Mouse (Mus musculus): ENCODE measurements around the gene Klc4. TPM values are rescaled to one million over a fixed set of nuclear protein-coding genes. Genes with fewer than 3 reads are reported as not detected.
A peak's percentile ranks its signal among the peaks of the same experiment; 100 is the strongest.

Gene Klc4
- polyA plus RNA-seq, 1 experiment: 213 TPM

- under 1% methylated on average over 43 of the region's 43 CpGs for WGBS
- peaks cover 37% of the 10 kb centered on the region for H3K36me3 ChIP-seq (ENCODE audit: control insufficient read depth, insufficient read depth, low read length)
- peaks cover 9% of the 10 kb centered on the region for H3K4me1 ChIP-seq (ENCODE audit: control insufficient read depth, insufficient read depth, insufficient read length, low read length)
- peak within 1 kb of the TSS; percentile 99 for H3K4me3 ChIP-seq (ENCODE audit: low read depth, low read length)
- H3K27ac ChIP-seq (ENCODE audit: insufficient read depth, low read depth, low read length): peak within 1 kb of the TSS; percentile 88
- TF ChIP-seq POLR2A (IDR thresholded peaks at IDR 0.05; ENCODE audit: low read depth, low read length) (peak; percentile 61; the same call in 1 of the 2 replicates), CTCF (IDR thresholded peaks at IDR 0.05; ENCODE audit: extremely low read depth, insufficient read length, insufficient replicate concordance, low read depth, low read length) (no peak)
- H3K27me3 ChIP-seq (ENCODE audit: control insufficient read depth, insufficient read depth, low read length): no peaks in the 10 kb centered on the region
These were observed 28.2 kb upstream of the Klc4 start, which contains the start of gene Rrp36 for GRCm38 (mm10) chr17:46673850-46674529. Gene Rrp36, minus strand, starts transcription at chr17:46674352.

DNA sequence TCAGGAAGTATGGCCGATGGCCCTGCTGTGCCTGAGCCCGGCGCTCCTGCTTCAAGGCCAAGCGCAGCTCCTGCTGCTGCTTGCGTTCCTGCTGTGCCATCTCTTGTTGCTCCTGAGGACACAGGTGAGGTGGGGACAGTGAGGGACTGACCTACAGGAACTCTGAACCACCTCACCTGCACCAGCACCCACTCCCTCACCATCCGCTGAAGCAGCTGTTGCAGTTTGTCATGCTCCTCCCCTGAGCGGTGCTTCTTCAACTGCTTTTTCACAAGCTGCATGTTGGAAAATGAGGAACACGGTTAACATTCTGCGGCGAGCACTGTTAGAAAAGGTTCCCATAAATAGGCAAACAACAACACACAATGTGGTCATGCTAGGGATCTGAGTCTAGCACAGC is 24.1 kb upstream of the Klc4 start:
- Histone ChIP-seq H3K27me3 (ENCODE audit: control insufficient read depth, insufficient read depth, low read length) (no peaks in the 10 kb centered on the region), H3K36me3 (ENCODE audit: control insufficient read depth, insufficient read depth, low read length) (peaks cover 28% of the 10 kb centered on the region), H3K4me3 (ENCODE audit: low read depth, low read length) (no peak overlapping the region), H3K27ac (ENCODE audit: insufficient read depth, low read depth, low read length) (no peak overlapping the region), H3K4me1 (ENCODE audit: control insufficient read depth, insufficient read depth, insufficient read length, low read length) (peaks cover 5% of the 10 kb centered on the region)
- 96% methylated on average over 10 of the region's 10 CpGs for WGBS
- TF ChIP-seq CTCF (IDR thresholded peaks at IDR 0.05; ENCODE audit: extremely low read depth, insufficient read length, insufficient replicate concordance, low read depth, low read length) (no peak), POLR2A (IDR thresholded peaks at IDR 0.05; ENCODE audit: low read depth, low read length) (no peak)

DNA sequence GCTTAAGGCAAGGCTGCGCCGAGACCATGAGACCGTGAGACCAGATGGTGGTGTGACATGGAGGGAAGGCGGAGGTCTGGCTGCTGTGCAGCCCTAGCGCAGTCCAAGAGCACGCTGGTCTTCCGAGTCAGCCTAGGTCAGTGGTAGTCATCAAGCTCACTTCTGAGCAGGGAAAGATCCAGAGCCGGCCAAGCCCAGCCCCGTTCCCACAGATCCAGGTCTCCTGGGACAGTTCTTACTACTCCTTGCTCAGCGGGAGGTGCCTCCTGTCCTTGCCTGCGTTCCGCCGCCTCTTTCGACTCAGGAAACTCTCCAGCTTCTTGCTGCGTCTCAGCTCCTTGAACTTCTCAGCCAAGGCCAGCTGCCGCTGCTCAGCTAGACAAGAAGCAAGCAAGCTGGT is 21.9 kb upstream of the Klc4 start:
- Histone ChIP-seq H3K36me3 (ENCODE audit: control insufficient read depth, insufficient read depth, low read length) (peaks cover 27% of the 10 kb centered on the region), H3K4me1 (ENCODE audit: control insufficient read depth, insufficient read depth, insufficient read length, low read length) (no peaks in the 10 kb centered on the region), H3K27ac (ENCODE audit: insufficient read depth, low read depth, low read length) (no peak overlapping the region), H3K27me3 (ENCODE audit: control insufficient read depth, insufficient read depth, low read length) (no peaks in the 10 kb centered on the region), H3K4me3 (ENCODE audit: low read depth, low read length) (no peak overlapping the region)
- no peak for TF ChIP-seq POLR2A (IDR thresholded peaks at IDR 0.05; ENCODE audit: low read depth, low read length)
- TF ChIP-seq CTCF (IDR thresholded peaks at IDR 0.05; ENCODE audit: extremely low read depth, insufficient read length, insufficient replicate concordance, low read depth, low read length): no peak
- WGBS: 92% methylated on average over 16 of the region's 16 CpGs

DNA sequence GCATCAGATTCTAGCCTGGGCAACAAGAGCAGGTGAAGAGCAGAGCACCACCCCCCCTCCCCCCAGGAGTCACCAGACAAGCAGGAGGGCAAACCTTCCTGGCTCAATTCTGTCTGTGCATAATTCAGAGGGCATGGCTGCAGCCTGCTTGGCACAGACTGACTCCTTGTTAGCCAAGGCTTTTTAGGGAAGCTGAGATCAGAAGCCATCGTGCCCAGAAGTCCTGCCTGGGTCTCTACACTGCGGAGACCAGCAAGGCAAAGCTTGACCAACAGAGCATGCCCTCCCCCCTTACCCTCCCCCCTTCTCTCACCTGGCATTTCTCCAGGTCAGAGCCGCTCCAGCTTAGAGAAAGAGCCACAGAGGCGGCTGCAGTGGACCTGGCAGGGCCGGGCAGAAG is 16.9 kb upstream of the Klc4 start:
- no peaks in the 10 kb centered on the region for H3K27me3 ChIP-seq (ENCODE audit: control insufficient read depth, insufficient read depth, low read length)
- 94% methylated on average over 5 of the region's 5 CpGs for WGBS
- H3K4me1 ChIP-seq (ENCODE audit: control insufficient read depth, insufficient read depth, insufficient read length, low read length): no peaks in the 10 kb centered on the region
- no peak for TF ChIP-seq POLR2A (IDR thresholded peaks at IDR 0.05; ENCODE audit: low read depth, low read length)
- TF ChIP-seq CTCF (IDR thresholded peaks at IDR 0.05; ENCODE audit: extremely low read depth, insufficient read length, insufficient replicate concordance, low read depth, low read length): no peak
- peaks cover 7% of the 10 kb centered on the region for H3K36me3 ChIP-seq (ENCODE audit: control insufficient read depth, insufficient read depth, low read length)
- no peak overlapping the region for H3K4me3 ChIP-seq (ENCODE audit: low read depth, low read length)
- no peak overlapping the region for H3K27ac ChIP-seq (ENCODE audit: insufficient read depth, low read depth, low read length)

- 89% methylated on average over 12 of the region's 12 CpGs for WGBS
- TF ChIP-seq POLR2A (IDR thresholded peaks at IDR 0.05; ENCODE audit: low read depth, low read length) (no peak), CTCF (IDR thresholded peaks at IDR 0.05; ENCODE audit: extremely low read depth, insufficient read length, insufficient replicate concordance, low read depth, low read length) (no peak)
- no peak overlapping the region for H3K4me3 ChIP-seq (ENCODE audit: low read depth, low read length)
- H3K27ac ChIP-seq (ENCODE audit: insufficient read depth, low read depth, low read length): no peak overlapping the region
- no peaks in the 10 kb centered on the region for H3K4me1 ChIP-seq (ENCODE audit: control insufficient read depth, insufficient read depth, insufficient read length, low read length)
- no peaks in the 10 kb centered on the region for H3K27me3 ChIP-seq (ENCODE audit: control insufficient read depth, insufficient read depth, low read length)
- peaks cover 2% of the 10 kb centered on the region; the same call in 1 of the 2 replicates for H3K36me3 ChIP-seq (ENCODE audit: control insufficient read depth, insufficient read depth, low read length)
These were observed 16.2 kb upstream of the Klc4 start for GRCm38 (mm10) chr17:46661981-46662380.

GRCm38 (mm10) chr17:46661351-46661750 is 15.5 kb upstream of the Klc4 start:
- no peaks in the 10 kb centered on the region for H3K4me1 ChIP-seq (ENCODE audit: control insufficient read depth, insufficient read depth, insufficient read length, low read length)
- H3K36me3 ChIP-seq (ENCODE audit: control insufficient read depth, insufficient read depth, low read length): peaks cover 2% of the 10 kb centered on the region; the same call in 1 of the 2 replicates
- H3K4me3 ChIP-seq (ENCODE audit: low read depth, low read length): no peak overlapping the region
- TF ChIP-seq CTCF (IDR thresholded peaks at IDR 0.05; ENCODE audit: extremely low read depth, insufficient read length, insufficient replicate concordance, low read depth, low read length): no peak
- TF ChIP-seq POLR2A (IDR thresholded peaks at IDR 0.05; ENCODE audit: low read depth, low read length): no peak
- WGBS: 95% methylated on average over 9 of the region's 9 CpGs
- no peaks in the 10 kb centered on the region for H3K27me3 ChIP-seq (ENCODE audit: control insufficient read depth, insufficient read depth, low read length)
- no peak overlapping the region for H3K27ac ChIP-seq (ENCODE audit: insufficient read depth, low read depth, low read length)

DNA sequence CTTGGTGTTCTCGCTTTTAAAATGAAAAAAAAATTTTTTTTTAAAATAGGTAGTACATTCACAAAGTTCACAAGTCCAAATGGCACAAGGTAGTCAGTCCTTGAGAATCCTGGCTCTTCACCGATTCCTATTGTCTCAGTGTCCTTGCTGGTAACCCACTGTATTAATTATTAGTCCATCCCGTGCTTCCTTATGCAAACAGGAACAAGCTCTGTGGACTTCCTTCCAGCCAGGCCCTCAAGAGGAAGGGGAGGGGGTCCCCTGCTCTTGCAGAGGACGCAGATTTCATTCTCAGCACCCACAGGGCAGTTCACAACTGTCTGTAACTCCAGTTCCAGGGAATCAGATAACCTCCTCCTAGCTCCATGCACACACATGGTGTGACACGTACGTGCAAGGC is 10.2 kb upstream of the Klc4 start:
- H3K27me3 ChIP-seq (ENCODE audit: control insufficient read depth, insufficient read depth, low read length): no peaks in the 10 kb centered on the region
- TF ChIP-seq POLR2A (IDR thresholded peaks at IDR 0.05; ENCODE audit: low read depth, low read length) (no peak), CTCF (IDR thresholded peaks at IDR 0.05; ENCODE audit: extremely low read depth, insufficient read length, insufficient replicate concordance, low read depth, low read length) (no peak)
- WGBS: 75% methylated on average over 6 of the region's 6 CpGs
- H3K36me3 ChIP-seq (ENCODE audit: control insufficient read depth, insufficient read depth, low read length): no peaks in the 10 kb centered on the region
- H3K4me3 ChIP-seq (ENCODE audit: low read depth, low read length): no peak overlapping the region
- no peak overlapping the region for H3K27ac ChIP-seq (ENCODE audit: insufficient read depth, low read depth, low read length)
- H3K4me1 ChIP-seq (ENCODE audit: control insufficient read depth, insufficient read depth, insufficient read length, low read length): peaks cover 4% of the 10 kb centered on the region; the same call in 1 of the 2 replicates
